In genomic region chr9:107369270-107370105, GRCm38 (mm10) we compare ENCODE assay signal across 11 mouse cellular contexts. TPM values are rescaled to one million over a fixed set of nuclear protein-coding genes. Genes with fewer than 3 reads are reported as not detected.
A peak's percentile ranks its signal among the peaks of the same experiment; 100 is the strongest.
DNase-seq lines count a peak whose midpoint lies in the region; ATAC-seq and TF ChIP-seq lines count a peak whose summit lies in the region.
"Had no signal": no experiment of that assay in that cellular context is flagged by ENCODE, and none has a peak within 500 bp of the region (broad histone marks: within the 10 kb centered on the region; RNA-seq: fewer than 3 reads in every experiment).

No protein-coding gene starts in this region.

- TF ChIP-seq POLR2A in thymus, adult 2 months (IDR thresholded peaks at IDR 0.05; ENCODE audit: control insufficient read depth, extremely low read depth, insufficient read depth, low read length, poor library complexity) = no peak

- peak overlapping the region; percentile 14 for H3K4me2 ChIP-seq in heart, embryonic 11.5 days

- no peaks in the 10 kb centered on the region for H3K36me3 ChIP-seq in heart, embryonic 11.5 days (ENCODE audit: control insufficient read depth, insufficient read depth, low read length)
- no peaks in the 10 kb centered on the region for H3K36me3 ChIP-seq in G1E (replicated peaks)
- H3K36me3 ChIP-seq in erythroblast, embryonic 14.5 days (ENCODE audit: control insufficient read depth) = peaks cover 3% of the 10 kb centered on the region; the same call in 1 of the 2 replicates
- H3K36me3 ChIP-seq in thymus, adult 2 months (ENCODE audit: control insufficient read depth, insufficient read depth, low read length) = no peaks in the 10 kb centered on the region

- peaks cover 37% of the 10 kb centered on the region for H3K4me1 ChIP-seq in heart, embryonic 11.5 days (ENCODE audit: control insufficient read depth, insufficient read depth, low read length)
- H3K4me1 ChIP-seq in G1E (ENCODE audit: insufficient read depth, low read depth, low read length) = peaks cover 90% of the 10 kb centered on the region
- peaks cover 92% of the 10 kb centered on the region for H3K4me1 ChIP-seq in erythroblast, embryonic 14.5 days (ENCODE audit: control insufficient read depth)
- H3K4me1 ChIP-seq in thymus, adult 2 months (replicated peaks; ENCODE audit: control insufficient read depth, insufficient read depth, low read length) = no peaks in the 10 kb centered on the region

- peak overlapping the region; percentile 59 for H3K9ac ChIP-seq in heart, embryonic 11.5 days (ENCODE audit: low read depth, low read length)

- TF ChIP-seq CTCF in G1E (IDR thresholded peaks at IDR 0.05; ENCODE audit: low read depth, low read length) = no peak
- no peak for TF ChIP-seq CTCF in thymus, adult 2 months (IDR thresholded peaks at IDR 0.05; ENCODE audit: borderline replicate concordance, control insufficient read depth, extremely low read depth, insufficient read depth, low read length, poor library complexity)

- no peaks in the 10 kb centered on the region for H3K27me3 ChIP-seq in heart, embryonic 11.5 days (ENCODE audit: control insufficient read depth, insufficient read depth, low read length)
- H3K27me3 ChIP-seq in G1E (ENCODE audit: insufficient read depth, low read length) = no peaks in the 10 kb centered on the region
- H3K27me3 ChIP-seq in erythroblast, embryonic 14.5 days (ENCODE audit: control insufficient read depth) = peaks cover 10% of the 10 kb centered on the region
- no peaks in the 10 kb centered on the region for H3K27me3 ChIP-seq in thymus, adult 2 months (ENCODE audit: control insufficient read depth, insufficient read depth, low read length)

- no peaks in the 10 kb centered on the region for H3K9me3 ChIP-seq in heart, embryonic 11.5 days (replicated peaks; ENCODE audit: control insufficient read depth, low read length)
- H3K9me3 ChIP-seq in G1E (replicated peaks) = no peaks in the 10 kb centered on the region
- no peaks in the 10 kb centered on the region for H3K9me3 ChIP-seq in erythroblast, embryonic 14.5 days (ENCODE audit: control insufficient read depth, low read length)

- peak; percentile 90 for ATAC-seq in heart, embryonic 11.5 days (replicated peaks; ENCODE audit: insufficient number of reproducible peaks, low FRiP score, low TSS enrichment)
- peak; percentile 87 for ATAC-seq in G1E (ENCODE audit: extremely low read depth, insufficient number of reproducible peaks, low FRiP score, poor library complexity, severe bottlenecking)
- ATAC-seq in megakaryocyte progenitor cell, adult 5-6 weeks (replicated peaks; ENCODE audit: poor library complexity) = peak; percentile 62

- H3K27ac ChIP-seq in heart, embryonic 11.5 days (ENCODE audit: low read depth, low read length) = peak overlapping the region; percentile 80
- no peak overlapping the region for H3K27ac ChIP-seq in thymus, adult 2 months (ENCODE audit: control insufficient read depth, insufficient read depth, low read length)

- WGBS in heart, embryonic 11.5 days (ENCODE audit: insufficient replicate concordance) = 22% methylated on average over 10 of the region's 10 CpGs
- 42% methylated on average over 10 of the region's 10 CpGs for WGBS in thymus, adult 2 months

- DNase-seq in heart, adult 8-10 months (ENCODE audit: low spot score) = no peak
- peak; percentile 92 for DNase-seq in G1E (ENCODE audit: low spot score)
- no peak for DNase-seq in thymus, adult 2 months
- DNase-seq in left cerebral cortex, adult 8-10 months (ENCODE audit: low spot score in 2 of 2) = no peak
- no peak for DNase-seq in thymus, postnatal 25 days
- DNase-seq: cerebellum, adult 9-11 months; layer of hippocampus, postnatal 36 days; lung, postnatal 14 days had no signal

- H3K4me3 ChIP-seq in heart, embryonic 11.5 days (ENCODE audit: low read depth, low read length) = no peak overlapping the region
- peak overlapping the region; percentile 63; the same call in 1 of the 2 replicates for H3K4me3 ChIP-seq in G1E (ENCODE audit: low read depth, low read length)
- H3K4me3 ChIP-seq in erythroblast, embryonic 14.5 days (replicated peaks) = peak overlapping the region; percentile 56
- no peak overlapping the region for H3K4me3 ChIP-seq in thymus, adult 2 months (ENCODE audit: control insufficient read depth, insufficient read depth, low read length)

RNA-seq across cellular contexts. Expression of gene 6430571L13Rik, which starts 29.1 kb away (rescaled TPM):
- 0.66 and 0.92 TPM in 2 replicates for polyA plus RNA-seq in heart, embryonic 11.5 days (2014; fragmentation: Nextera tagmentation; extraction: Ambion mirVana)
- total RNA-seq in heart, adult 8-10 months (2022) = 10 to 100 TPM in 1 of 4 experiments, 1 to 10 TPM in 3; 5.6 to 10.3 (median 6.4) TPM
- 1.3 TPM in 1 of 2 replicates, not detected in the other for total RNA-seq in G1E (2014; fragmentation: Nextera tagmentation)
- 0.64 and 0.76 TPM in 2 replicates for total RNA-seq in G1E (2017)
- 0.29 and 0.46 TPM in 2 replicates for polyA plus RNA-seq in G1E (2012)
- not detected in 2 replicates for polyA plus RNA-seq in erythroblast, embryonic 14.5 days (2012)
- 0.07 TPM in 1 of 2 replicates, not detected in the other for total RNA-seq in megakaryocyte progenitor cell, adult 5-6 weeks (2015)
- total RNA-seq in megakaryocyte progenitor cell, adult 5-6 weeks (2017) = 0.08 and 0.17 TPM in 2 replicates
- 0.91 and 1.2 TPM in 2 replicates for polyA plus RNA-seq in thymus, adult 2 months (2012; rRNA removed)
- 1 to 10 TPM; 5.6 to 7.1 (median 6.2) TPM for total RNA-seq in left cerebral cortex, adult 8-10 months (2022)

RNA-seq across cellular contexts. Expression of gene Cacna2d2, which starts 29.9 kb away (rescaled TPM):
- polyA plus RNA-seq in heart, embryonic 11.5 days (2014; fragmentation: Nextera tagmentation; extraction: Ambion mirVana) = 5.9 and 7.1 TPM in 2 replicates
- total RNA-seq in heart, adult 8-10 months (2022) = 10 to 100 TPM; 10.4 to 18.4 (median 12.3) TPM
- total RNA-seq in G1E (2014; fragmentation: Nextera tagmentation) = not detected in 2 replicates
- 0.05 and 0.06 TPM in 2 replicates for total RNA-seq in G1E (2017)
- 0.09 TPM in 1 of 2 replicates, not detected in the other for polyA plus RNA-seq in G1E (2012)
- not detected in 2 replicates for polyA plus RNA-seq in erythroblast, embryonic 14.5 days (2012)
- total RNA-seq in megakaryocyte progenitor cell, adult 5-6 weeks (2015) = 0.42 and 1.5 TPM in 2 replicates
- total RNA-seq in megakaryocyte progenitor cell, adult 5-6 weeks (2017) = 0.30 and 0.37 TPM in 2 replicates
- 7.7 and 8.9 TPM in 2 replicates for polyA plus RNA-seq in thymus, adult 2 months (2012; rRNA removed)
- total RNA-seq in left cerebral cortex, adult 8-10 months (2022) = 10 to 100 TPM; 37.3 to 49.0 (median 44.8) TPM

RNA-seq across cellular contexts. Expression of gene Hemk1, which starts 31.3 kb away (rescaled TPM):
- polyA plus RNA-seq in heart, embryonic 11.5 days (2014; fragmentation: Nextera tagmentation; extraction: Ambion mirVana) = 10.6 and 12.1 TPM in 2 replicates
- total RNA-seq in heart, adult 8-10 months (2022) = 10 to 100 TPM; 17.3 to 24.0 (median 19.9) TPM
- total RNA-seq in G1E (2014; fragmentation: Nextera tagmentation) (29.6 and 42.6 TPM in 2 replicates), G1E (2017) (35.6 and 48.6 TPM in 2 replicates)
- 9.4 and 11.0 TPM in 2 replicates for polyA plus RNA-seq in G1E (2012)
- polyA plus RNA-seq in erythroblast, embryonic 14.5 days (2012) = 0.24 and 0.32 TPM in 2 replicates
- total RNA-seq in megakaryocyte progenitor cell, adult 5-6 weeks (2015) = 14.5 and 20.2 TPM in 2 replicates
- total RNA-seq in megakaryocyte progenitor cell, adult 5-6 weeks (2017) = 12.0 and 14.0 TPM in 2 replicates
- polyA plus RNA-seq in thymus, adult 2 months (2012; rRNA removed) = 23.6 and 25.5 TPM in 2 replicates
- 10 to 100 TPM; 14.9 to 20.6 (median 18.7) TPM for total RNA-seq in left cerebral cortex, adult 8-10 months (2022)

Comparison
In these comparisons a context has a peak if more than half of its experiments do, and no peak if none do; other contexts are left out.
1. H3K4me3 ChIP-seq: peak in G1E (single experiment) and erythroblast, embryonic 14.5 days (single experiment); none in heart, embryonic 11.5 days (single experiment) and thymus, adult 2 months (single experiment).
2. RNA of gene Cacna2d2, which starts 29.9 kb away (total RNA-seq): 37.3 to 49.0 TPM in left cerebral cortex, adult 8-10 months and 10.4 to 18.4 TPM in heart, adult 8-10 months; 0.30 to 1.5 TPM in megakaryocyte progenitor cell, adult 5-6 weeks and 0.05 to 0.06 TPM in G1E; every median in the first group is over 4 times any median in the second.
3. Peak in every context shown above with its lines, with median percentiles within 50 percentile points of each other: ATAC-seq.